Mouse (Mus musculus): ENCODE measurements around the gene Lat. TPM values are rescaled to one million over a fixed set of nuclear protein-coding genes. Genes with fewer than 3 reads are reported as not detected.
"Not testable (repeated sequence)": the region's sequence is repeated elsewhere in the genome, so short reads cannot be mapped to it uniquely, and the experiment has no call there.

Lat gene
- 1 to 10 TPM in 1 of 2 experiments, under 1 TPM in 1; 0.42 to 1.1 TPM for total RNA-seq (2021)
- long read RNA-seq, experiment 1: 0 reads
- long read RNA-seq, experiment 2, partial matches to known transcripts: 0 of 1 reads
- long read RNA-seq, experiment 2, other reads (novel, unspliced or antisense): 0 of 1 reads

GRCm38 (mm10) chr7:126369393-126369792, at the start of gene Lat:
Gene Lat, minus strand, starts transcription at chr7:126369570.
- no peak for DNase-seq

GRCm38 (mm10) chr7:126418496-126418895, 49.1 kb upstream of the Lat start:
- DNase-seq: no peak

- no peak for DNase-seq
Observed at GRCm38 (mm10) chr7:126417606-126418005, 48.2 kb upstream of the Lat start.

DNA sequence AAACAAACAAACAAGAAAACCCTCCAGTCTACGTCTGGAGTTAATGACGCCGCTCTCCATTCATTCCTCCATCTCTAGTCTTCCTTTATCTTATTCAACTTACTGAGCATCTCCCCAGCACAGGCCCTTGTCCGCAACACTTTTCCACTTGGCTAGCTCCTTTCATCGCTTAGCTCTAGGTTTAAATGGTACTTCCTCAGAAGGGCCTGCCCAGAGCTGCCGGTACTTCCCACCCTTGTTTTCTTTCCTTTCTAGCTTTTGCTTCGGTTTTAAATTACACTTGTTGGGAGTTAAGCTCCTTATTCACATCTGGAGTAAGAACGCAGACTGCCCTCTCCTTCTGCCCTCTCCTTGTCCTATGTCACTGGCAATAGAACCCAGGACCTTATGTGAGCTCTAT, 47.7 kb upstream of the Lat start:
- no peak for DNase-seq

DNA sequence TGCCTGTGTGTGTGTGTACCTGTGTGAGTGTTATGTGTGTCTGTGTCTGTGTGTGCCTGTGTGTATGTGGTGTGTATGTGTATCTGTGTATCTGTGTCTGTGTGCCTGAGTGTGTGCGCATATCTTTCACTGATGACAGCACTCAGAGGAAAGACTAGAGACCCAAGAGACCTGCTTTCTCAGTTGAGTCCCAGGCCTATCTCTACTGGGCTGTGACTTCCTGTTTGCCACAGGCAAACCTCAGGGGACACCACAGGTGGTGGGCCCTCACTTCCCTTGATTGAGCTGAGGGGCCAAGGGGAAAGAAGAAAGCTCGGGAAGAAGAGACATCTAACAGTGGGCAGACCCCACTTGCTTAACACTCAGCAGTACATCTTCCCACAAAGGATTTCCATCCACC, 47.2 kb upstream of the Lat start:
- DNase-seq: no peak

GRCm38 (mm10) chr7:126414725-126415124, 45.4 kb upstream of the Lat start, which contains the start of gene Cd19:
Gene Cd19, minus strand, starts transcription at chr7:126414889.
- DNase-seq: no peak

GRCm38 (mm10) chr7:126411061-126411460, 41.7 kb upstream of the Lat start:
- DNase-seq: no peak

GRCm38 (mm10) chr7:126408686-126409085, 39.3 kb upstream of the Lat start:
- DNase-seq: no peak

- DNase-seq: not testable (repeated sequence)
Observed at GRCm38 (mm10) chr7:126402518-126402917, 33.1 kb upstream of the Lat start.

DNA sequence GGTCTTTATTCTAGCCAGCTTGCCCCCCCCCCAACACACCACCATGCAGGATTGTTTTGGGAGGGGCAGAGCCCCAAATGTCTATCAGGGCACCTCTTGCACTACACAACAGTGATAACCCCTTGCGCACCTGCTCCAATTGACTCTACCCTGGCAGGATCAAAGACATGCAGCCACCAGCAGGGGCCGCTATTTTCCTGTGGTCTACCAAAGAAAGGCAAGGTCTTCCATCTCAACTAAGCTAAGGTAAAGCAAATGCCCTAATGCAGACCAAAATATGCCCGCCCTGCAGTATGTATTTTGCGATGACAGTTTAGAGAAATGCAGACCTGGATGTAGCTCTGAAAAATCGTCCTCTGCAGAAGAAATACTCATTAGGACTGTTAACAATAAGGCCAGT, 30.2 kb upstream of the Lat start:
- peak; percentile 87 for DNase-seq

- no peak for DNase-seq
Observed at GRCm38 (mm10) chr7:126397822-126398221, 28.5 kb upstream of the Lat start.

GRCm38 (mm10) chr7:126397221-126397620, 27.9 kb upstream of the Lat start:
- no peak for DNase-seq

DNA sequence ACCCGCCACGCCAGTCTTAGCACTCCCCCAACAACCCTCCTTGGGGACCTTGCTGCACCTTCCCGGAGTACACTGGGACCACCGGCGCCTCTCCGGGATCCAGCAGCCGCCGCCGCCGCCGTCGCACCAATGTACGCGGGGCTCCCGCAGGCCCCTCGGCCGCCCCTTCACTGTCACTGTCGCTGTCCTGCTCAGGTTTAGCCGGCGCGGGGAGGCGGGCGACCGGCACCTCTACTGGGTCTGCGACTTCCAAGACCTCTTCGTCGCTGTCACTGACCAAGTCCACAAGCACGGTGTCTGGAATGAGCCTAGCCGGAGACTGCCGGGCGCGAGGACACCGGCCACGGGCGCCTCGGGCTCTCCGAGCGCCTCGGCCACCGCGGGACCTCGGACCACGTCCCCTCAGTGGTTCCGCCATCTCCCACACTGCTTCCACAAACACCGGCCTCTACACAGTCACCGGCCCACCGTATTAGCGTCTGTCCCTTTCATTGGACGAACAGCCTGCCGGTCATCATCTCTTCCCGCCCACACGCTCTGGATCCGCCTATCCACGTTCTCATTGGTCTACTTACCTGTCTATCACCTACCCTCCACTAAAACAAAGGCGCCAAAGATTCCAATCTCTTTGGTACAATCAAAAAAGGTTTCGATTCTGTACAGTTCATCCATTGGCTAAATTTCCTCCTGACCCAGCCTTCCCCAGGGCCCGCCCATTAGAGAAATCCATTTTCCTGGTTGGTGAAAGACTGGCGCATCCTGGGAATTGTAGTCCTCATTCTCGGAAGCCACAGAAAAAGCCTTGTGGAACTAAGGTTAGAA, 27.1 kb upstream of the Lat start, which contains the start of gene Nfatc2ip:
Gene Nfatc2ip, minus strand, starts transcription at position 440 of the 822 bp plus-strand sequence.
- DNase-seq: peak; percentile 88

DNA sequence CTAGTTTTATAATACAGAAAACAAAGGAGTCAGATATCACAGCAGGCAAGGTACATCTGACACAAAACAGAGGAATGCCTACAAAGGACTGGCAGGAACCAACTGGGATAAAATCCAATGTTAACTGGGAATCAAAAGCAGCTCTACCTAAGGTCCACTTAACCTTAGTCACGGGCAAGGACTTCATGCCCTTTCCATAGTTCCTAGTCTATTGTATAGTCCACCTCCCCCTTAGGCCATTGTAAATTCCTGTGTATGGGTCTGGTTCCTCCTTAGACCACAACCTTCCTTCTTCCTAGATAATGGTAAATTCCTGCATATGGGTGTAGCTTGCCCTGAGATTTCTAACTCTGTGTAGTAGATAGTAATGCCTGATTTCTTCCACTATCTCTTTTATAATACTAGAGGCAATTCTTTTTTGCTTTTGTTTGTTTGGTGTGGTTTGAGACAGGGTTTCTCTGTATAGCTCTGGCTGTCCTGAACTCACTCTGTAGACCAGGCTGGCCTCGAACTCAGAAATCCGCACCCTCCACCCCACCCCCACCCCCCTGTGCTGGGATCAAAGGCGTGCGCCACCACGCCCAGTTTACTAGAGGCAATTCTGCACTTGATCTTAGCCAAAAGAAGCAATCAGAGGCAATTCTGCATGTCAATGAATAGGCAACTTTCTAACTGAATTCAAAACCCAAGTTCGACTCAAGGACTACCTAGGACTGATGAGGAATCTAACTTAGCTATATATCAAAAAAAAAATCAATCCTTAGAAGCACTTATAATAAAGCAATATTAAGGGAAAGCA, 22.9 kb upstream of the Lat start:
- DNase-seq: not testable (repeated sequence)

- no peak for DNase-seq
Observed at GRCm38 (mm10) chr7:126388185-126388584, 18.8 kb upstream of the Lat start.

GRCm38 (mm10) chr7:126383565-126383964, 14.2 kb upstream of the Lat start:
- no peak for DNase-seq

GRCm38 (mm10) chr7:126377278-126378158, 8.1 kb upstream of the Lat start, which contains the start of gene Spns1:
Gene Spns1, minus strand, starts transcription at chr7:126377450.
- peak; percentile 91 for DNase-seq

GRCm38 (mm10) chr7:126376903-126377277, 7.5 kb upstream of the Lat start:
- peak; percentile 29 for DNase-seq

DNA sequence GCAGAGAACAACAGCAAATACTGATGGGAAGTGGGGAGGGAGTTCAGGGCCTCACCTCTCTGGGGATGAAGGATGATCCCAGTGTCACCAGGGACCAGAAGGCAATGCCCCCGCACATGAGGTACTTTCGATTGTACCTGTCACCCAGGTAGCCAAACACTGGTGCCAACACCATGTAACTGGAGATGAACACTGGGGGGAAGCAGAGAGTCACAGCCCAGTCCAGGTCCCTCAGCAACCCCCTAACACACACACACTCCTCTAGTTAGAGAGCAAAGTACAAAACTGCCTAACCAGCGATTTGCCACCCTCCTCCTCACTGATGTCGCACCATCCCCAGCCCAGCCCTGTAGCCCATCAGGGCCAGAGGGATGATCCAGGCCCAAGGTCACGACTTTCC, 5.6 kb upstream of the Lat start:
- DNase-seq: no peak

DNA sequence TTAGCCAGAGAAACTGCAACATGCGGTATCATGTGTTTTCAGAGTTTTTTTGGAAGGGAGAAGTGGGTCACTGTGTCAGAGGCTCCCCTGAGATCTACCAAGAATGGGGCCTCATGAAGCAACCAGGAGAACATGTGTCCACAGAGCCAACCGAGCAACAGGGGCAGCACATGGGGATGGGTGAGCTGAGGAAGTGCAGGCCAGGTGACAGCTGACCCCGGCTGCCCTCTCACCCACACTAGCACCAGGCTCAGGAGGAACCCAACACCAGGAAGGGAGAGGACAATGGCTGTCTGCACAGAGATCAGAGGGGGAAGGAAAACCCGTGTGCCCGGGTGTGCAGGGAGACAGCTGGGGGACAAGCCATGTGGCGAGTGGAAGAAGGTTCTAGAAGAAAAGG, 5.2 kb upstream of the Lat start:
- DNase-seq: no peak

GRCm38 (mm10) chr7:126373007-126373406, 3.6 kb upstream of the Lat start:
- DNase-seq: no peak

GRCm38 (mm10) chr7:126368367-126368766, 1.0 kb downstream of the Lat start:
- DNase-seq: no peak
